Mouse (Mus musculus) midbrain, embryonic 13.5 days (tissue): ENCODE results near the gene Cdk11b. TPM values are rescaled to one million over a fixed set of nuclear protein-coding genes. Genes with fewer than 3 reads are reported as not detected.
"Not testable (repeated sequence)": the region's sequence is repeated elsewhere in the genome, so short reads cannot be mapped to it uniquely, and the experiment has no call there.

Experiments
- ATAC-seq: fragments of 200-750 bp; cut with Nextera tagmentation; 2 replicates; pipeline ENCODE4 v1.8.0; 2017; ENCODE audit warnings: mild to moderate bottlenecking, moderate TSS enrichment, moderate library complexity
- H3K27ac ChIP-seq: fragments of 300-500 bp; sonication (generic); 2 replicates; pipeline ENCODE4 v1.5.1; 2015; ENCODE audit warnings: inconsistent platforms, mild to moderate bottlenecking, moderate library complexity
- H3K27me3 ChIP-seq: fragments of 300-500 bp; sonication (generic); 2 replicates; pipeline ENCODE4 v1.6.1; 2015; ENCODE audit warnings: mild to moderate bottlenecking, inconsistent platforms
- H3K36me3 ChIP-seq: fragments of 300-500 bp; sonication (generic); 2 replicates; pipeline ENCODE4 v1.6.1; 2015; ENCODE audit warnings: mild to moderate bottlenecking, inconsistent platforms
- H3K4me1 ChIP-seq: fragments of 300-500 bp; sonication (generic); replicated peaks from 2 replicates; pipeline ENCODE4 v1.6.1; 2015; ENCODE audit warnings: inconsistent platforms
- H3K4me2 ChIP-seq: fragments of 300-500 bp; sonication (generic); replicated peaks from 2 replicates; pipeline ENCODE4 v1.6.1; 2015; ENCODE audit warnings: moderate library complexity, mild to moderate bottlenecking, inconsistent platforms
- H3K4me3 ChIP-seq: fragments of 300-500 bp; sonication (generic); replicated peaks from 2 replicates; pipeline ENCODE4 v1.5.1; 2015; ENCODE audit warnings: mild to moderate bottlenecking, inconsistent platforms
- H3K9ac ChIP-seq: fragments of 300-500 bp; sonication (generic); replicated peaks from 2 replicates; pipeline ENCODE4 v1.6.1; 2015; ENCODE audit warnings: mild to moderate bottlenecking, inconsistent platforms
- H3K9me3 ChIP-seq: fragments of 300-500 bp; sonication (generic); 2 replicates; pipeline ENCODE4 v1.6.1; 2016; ENCODE audit warnings: mild to moderate bottlenecking, inconsistent platforms
- WGBS: fragments of 180-500 bp; shearing (Covaris S2); methylation state at CpG from one replicate; pipeline ENCODE4 v1.1.7; 2015; 5-methylcytosine and 5-hydroxymethylcytosine counted together
- polyA plus RNA-seq: library from polyadenylated mRNA; unstranded; fragments of >200 nt; fragmentation: Nextera tagmentation; extraction: Ambion mirVana; gene quantifications from 2 replicates; pipeline ENCODE4 v1.2.1, GENCODE M21; 2015

Gene Cdk11b
- polyA plus RNA-seq, 1 experiment from 2014 or later, result 65.1 TPM

GRCm38 (mm10) chr4:155675991-155676390 is 51.3 kb downstream of the Cdk11b start:
- Histone ChIP-seq H3K4me1 (no peaks in the 10 kb centered on the region), H3K27ac (no peak overlapping the region), H3K9me3 (no peaks in the 10 kb centered on the region), H3K36me3 (no peaks in the 10 kb centered on the region), H3K27me3 (no peaks in the 10 kb centered on the region), H3K4me2 (no peak overlapping the region), H3K9ac (no peak overlapping the region), H3K4me3 (no peak overlapping the region)
- no peak for ATAC-seq
- WGBS, result 88% methylated on average over 2 of the region's 2 CpGs

- not testable (repeated sequence) for ATAC-seq, H3K36me3 ChIP-seq, H3K4me2 ChIP-seq, H3K27me3 ChIP-seq, H3K9ac ChIP-seq, H3K4me1 ChIP-seq, H3K4me3 ChIP-seq, H3K27ac ChIP-seq, H3K9me3 ChIP-seq
- 92% methylated on average over 16 of the region's 19 CpGs for WGBS
These were observed 59.1 kb downstream of the Cdk11b start for GRCm38 (mm10) chr4:155683670-155684277.

- ATAC-seq, H3K4me2 ChIP-seq, H3K36me3 ChIP-seq, H3K9ac ChIP-seq, H3K4me1 ChIP-seq, H3K4me3 ChIP-seq, H3K9me3 ChIP-seq, H3K27ac ChIP-seq: not testable (repeated sequence)
- H3K27me3 ChIP-seq, result 0 out of 2 replicates have a peak, but pooled peaks cover 10% of the 10 kb centered on the region
- 94% methylated on average over 4 of the region's 4 CpGs for WGBS
These were observed 63.1 kb downstream of the Cdk11b start for GRCm38 (mm10) chr4:155687764-155688163.

GRCm38 (mm10) chr4:155690571-155691375 is 66.1 kb downstream of the Cdk11b start:
- WGBS, result 85% methylated on average over 12 of the region's 12 CpGs
- H3K9ac ChIP-seq, result no peak overlapping the region
- ATAC-seq, result no peak

GRCm38 (mm10) chr4:155692421-155692820 is 67.8 kb downstream of the Cdk11b start:
- ATAC-seq, result no peak
- Histone ChIP-seq H3K4me3 (no peak overlapping the region), H3K27ac (no peak overlapping the region), H3K4me1 (peaks cover 27% of the 10 kb centered on the region), H3K27me3 (peaks cover 40% of the 10 kb centered on the region), H3K9me3 (no peaks in the 10 kb centered on the region), H3K4me2 (no peak overlapping the region), H3K9ac (no peak overlapping the region), H3K36me3 (no peaks in the 10 kb centered on the region)
- 96% methylated on average over 3 of the region's 3 CpGs for WGBS

More at GRCm38 (mm10) chr4:155690571-155691375, 66.1 kb downstream of the Cdk11b start:
- H3K27me3 ChIP-seq, result peaks cover 26% of the 10 kb centered on the region
- H3K27ac ChIP-seq, result no peak overlapping the region
- H3K4me2 ChIP-seq, result no peak overlapping the region
- H3K9me3 ChIP-seq, result no peaks in the 10 kb centered on the region
- H3K36me3 ChIP-seq, result no peaks in the 10 kb centered on the region
- no peak overlapping the region for H3K4me3 ChIP-seq
- H3K4me1 ChIP-seq, result peaks cover 16% of the 10 kb centered on the region

- H3K9me3 ChIP-seq, result no peaks in the 10 kb centered on the region
- under 1% methylated on average over 45 of the region's 47 CpGs for whole genome bisulfite sequencing
- ATAC-seq, result peak; percentile 89
- peak within 1 kb of the TSS; percentile 84 for H3K9ac ChIP-seq
- H3K27ac ChIP-seq, result peak within 1 kb of the TSS; percentile 90
- H3K4me3 ChIP-seq, result peak within 1 kb of the TSS; percentile 68
- peaks cover 27% of the 10 kb centered on the region for H3K4me1 ChIP-seq
- peak within 1 kb of the TSS; percentile 81 for H3K4me2 ChIP-seq
- H3K36me3 ChIP-seq, result no peaks in the 10 kb centered on the region
- H3K27me3 ChIP-seq, result peaks cover 40% of the 10 kb centered on the region
These were observed 69.4 kb downstream of the Cdk11b start, which contains the start of gene Fndc10 for GRCm38 (mm10) chr4:155694111-155694481. TSS of gene Fndc10 (plus strand) at chr4:155694342.

GRCm38 (mm10) chr4:155694482-155695401 is 70.1 kb downstream of the Cdk11b start:
- Histone ChIP-seq H3K36me3 (no peaks in the 10 kb centered on the region), H3K4me3 (peak overlapping the region; percentile 68), H3K4me1 (peaks cover 27% of the 10 kb centered on the region), H3K27me3 (peaks cover 40% of the 10 kb centered on the region), H3K4me2 (peak overlapping the region; percentile 81), H3K9ac (peak overlapping the region; percentile 84), H3K27ac (peak overlapping the region; percentile 90), H3K9me3 (no peaks in the 10 kb centered on the region)
- WGBS, result 1% methylated on average over 79 of the region's 92 CpGs
- peak; percentile 86 for ATAC-seq

GRCm38 (mm10) chr4:155695531-155696062 is 70.9 kb downstream of the Cdk11b start:
- H3K27me3 ChIP-seq, result peaks cover 36% of the 10 kb centered on the region
- H3K27ac ChIP-seq, result no peak overlapping the region
- H3K4me2 ChIP-seq, result peak overlapping the region; percentile 81
- no peak for ATAC-seq
- no peaks in the 10 kb centered on the region for H3K36me3 ChIP-seq
- H3K4me1 ChIP-seq, result peaks cover 27% of the 10 kb centered on the region
- H3K9me3 ChIP-seq, result no peaks in the 10 kb centered on the region
- WGBS, result 80% methylated on average over 4 of the region's 4 CpGs
- peak overlapping the region; percentile 68 for H3K4me3 ChIP-seq
- peak overlapping the region; percentile 84 for H3K9ac ChIP-seq

- 82% methylated on average over 16 of the region's 16 CpGs for WGBS
These were observed 71.9 kb downstream of the Cdk11b start for GRCm38 (mm10) chr4:155696261-155697255.

More at GRCm38 (mm10) chr4:155696261-155697255, 71.9 kb downstream of the Cdk11b start:
- Histone ChIP-seq H3K4me3 (peak overlapping the region; percentile 68; the same call in 1 of the 2 replicates), H3K27me3 (peaks cover 30% of the 10 kb centered on the region), H3K4me2 (peak overlapping the region; percentile 81), H3K4me1 (peaks cover 27% of the 10 kb centered on the region), H3K27ac (no peak overlapping the region), H3K9me3 (no peaks in the 10 kb centered on the region), H3K9ac (peak overlapping the region; percentile 84), H3K36me3 (no peaks in the 10 kb centered on the region)
- ATAC-seq, result no peak
